Mouse (Mus musculus) megakaryocyte, embryonic 14.5 days (primary cell): ENCODE measurements around the gene Ctf2.

ENCODE experiments used
- FLI1 ChIP-seq: IDR thresholded peaks from 2 replicates; pipeline ENCODE4 v1.6.1; 2012; ENCODE audit warnings: low read length, inconsistent platforms, mixed read lengths
- GATA1 ChIP-seq: IDR thresholded peaks from 3 replicates; pipeline ENCODE4 v1.6.1; 2012; ENCODE audit warnings: mixed read lengths, low read length, inconsistent platforms, borderline replicate concordance

DNA sequence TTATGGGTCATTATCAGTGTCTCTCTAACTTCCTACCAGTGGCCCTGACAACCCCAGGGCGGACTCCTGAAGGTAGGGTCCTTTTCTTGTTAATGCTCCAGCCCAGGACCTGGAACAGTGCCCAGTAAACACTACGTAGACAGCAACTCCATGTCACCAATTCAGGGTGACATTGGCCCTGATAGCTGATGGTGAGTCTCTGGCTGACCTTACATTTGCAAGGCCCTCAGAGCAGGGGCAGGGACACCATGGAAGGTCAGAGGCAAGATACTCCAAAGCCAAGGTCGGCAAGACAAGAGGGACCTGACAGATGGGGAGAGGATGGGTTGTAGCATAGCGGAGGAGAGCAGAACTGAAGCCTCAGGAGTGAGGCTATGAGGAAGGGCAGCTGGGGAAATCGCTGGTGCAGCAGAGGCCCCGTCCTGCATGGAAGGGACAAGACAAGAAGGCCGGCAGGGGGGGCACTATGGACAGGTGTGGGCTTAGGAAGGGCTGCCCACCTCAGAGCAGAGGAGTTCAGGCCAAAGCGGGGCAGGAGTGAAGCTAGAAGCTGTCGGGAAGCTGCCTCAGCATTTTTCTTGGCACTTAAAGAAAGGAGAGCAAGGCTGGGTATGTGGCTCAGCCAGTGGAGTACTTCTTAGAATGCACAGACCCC, 42.2 kb downstream of the Ctf2 start:
- TF ChIP-seq GATA1 (no peak), FLI1 (no peak)
